Mouse (Mus musculus) inflammation-experienced regulatory T-cells, adult 6 months (primary cell): ENCODE measurements around the gene Fam71e2. TPM values are rescaled to one million over a fixed set of nuclear protein-coding genes. Genes with fewer than 3 reads are reported as not detected.

Source experiments
- ATAC-seq: one replicate; pipeline ENCODE4 v1.8.0; 2017
- polyA plus RNA-seq, 3 experiments: library from polyadenylated mRNA; unstranded; fragments of 100-300 nt; shearing (Covaris generic); gene quantifications; one replicate each; pipeline ENCODE4 v1.2.1; 2017

The Fam71e2 gene
- polyA plus RNA-seq, 3 experiments from 2014 or later, result not detected

GRCm38 (mm10) chr7:4777851-4778637, 6.9 kb upstream of the Fam71e2 start:
- ATAC-seq, result no peak

GRCm38 (mm10) chr7:4776861-4777830, 6.0 kb upstream of the Fam71e2 start:
- ATAC-seq, result peak; percentile 60

GRCm38 (mm10) chr7:4776131-4776530, 5.0 kb upstream of the Fam71e2 start:
- ATAC-seq, result no peak

- no peak for ATAC-seq
Measured at GRCm38 (mm10) chr7:4764946-4765710, 6.0 kb downstream of the Fam71e2 start.

GRCm38 (mm10) chr7:4759670-4760069, 11.4 kb downstream of the Fam71e2 start:
- no peak for ATAC-seq

GRCm38 (mm10) chr7:4752821-4753570, 18.1 kb downstream of the Fam71e2 start, which contains the start of gene Cox6b2:
Gene Cox6b2, minus strand, starts transcription at chr7:4753094.
- peak; percentile 52 for ATAC-seq

DNA sequence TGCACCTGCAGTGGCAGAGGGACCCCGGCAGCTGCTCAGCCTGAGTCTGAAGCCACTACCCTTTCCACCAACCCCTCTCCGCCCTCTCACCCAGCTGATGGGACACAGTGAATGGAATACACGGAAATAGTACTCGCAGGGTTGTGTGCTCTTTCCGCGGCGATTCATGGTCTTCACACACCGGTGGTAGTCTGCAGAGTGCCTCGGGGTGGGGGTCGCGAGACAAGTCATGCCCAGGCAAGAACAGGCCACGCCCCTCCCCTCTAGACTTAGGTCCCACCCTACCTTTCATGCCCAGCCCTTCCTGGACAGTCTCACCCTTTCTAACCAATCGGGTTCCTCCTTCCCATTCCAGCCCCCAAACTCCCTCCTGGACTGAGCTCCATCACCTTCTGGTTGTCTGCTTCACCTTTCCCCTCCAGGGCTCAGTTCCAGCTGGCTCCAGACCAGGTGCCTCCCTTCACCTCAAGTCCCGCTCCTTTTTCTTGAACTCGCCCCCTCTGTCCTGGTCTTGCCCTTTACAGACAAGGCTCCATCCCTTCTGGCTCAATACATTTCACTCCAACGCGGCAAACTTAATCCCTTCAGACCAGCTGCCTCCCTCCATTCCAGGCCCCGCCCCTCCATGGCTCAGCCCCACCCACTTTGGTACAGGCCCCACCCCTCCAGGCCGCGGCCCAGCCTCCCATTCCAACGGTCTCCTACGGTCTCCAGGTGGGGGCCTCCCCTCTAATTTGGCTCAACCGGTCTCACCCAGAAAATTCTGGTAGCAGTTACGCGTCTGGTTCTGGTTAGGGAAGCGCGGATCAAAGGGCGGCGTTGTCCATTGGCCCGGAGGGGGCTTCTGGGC, 18.9 kb downstream of the Fam71e2 start:
- no peak for ATAC-seq

GRCm38 (mm10) chr7:4749169-4749568, 21.9 kb downstream of the Fam71e2 start:
- no peak for ATAC-seq

- ATAC-seq, result no peak
Measured at GRCm38 (mm10) chr7:4748321-4748720, 22.8 kb downstream of the Fam71e2 start.

DNA sequence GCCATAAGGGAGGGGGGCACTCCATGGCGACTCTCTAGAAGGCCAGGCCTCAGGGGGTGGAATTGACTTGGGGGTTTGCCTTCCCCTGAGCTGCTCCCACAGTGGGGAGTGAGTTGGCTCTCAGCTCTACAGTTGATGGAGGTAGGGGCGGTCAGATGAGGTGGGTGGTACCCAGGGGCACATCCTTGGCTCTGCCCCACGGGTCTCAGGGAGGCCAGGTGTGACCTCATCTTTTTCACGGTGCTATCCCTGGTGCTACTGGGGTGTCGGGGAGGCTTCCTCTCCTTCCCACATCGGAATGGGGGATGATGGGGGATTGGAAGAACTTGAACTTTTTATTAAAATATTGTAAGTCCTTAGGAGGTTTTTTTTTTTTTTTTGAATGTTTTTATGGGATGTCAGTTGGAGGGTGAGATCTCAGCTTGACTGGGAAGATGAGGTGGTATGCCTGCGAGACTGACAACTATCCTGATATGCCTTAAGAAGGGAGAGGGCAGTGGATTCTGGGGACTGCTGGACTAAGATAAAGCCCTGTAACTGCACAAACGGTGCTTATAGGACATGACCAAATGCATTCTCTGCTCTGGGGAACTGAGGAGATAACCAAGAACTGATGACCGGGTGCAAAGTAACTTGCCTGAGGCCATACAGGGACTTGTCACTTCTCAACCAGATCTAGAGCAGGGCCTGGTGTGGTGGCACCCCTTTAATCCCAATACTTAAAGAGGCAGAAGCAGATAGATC, 23.8 kb downstream of the Fam71e2 start:
- no peak for ATAC-seq

GRCm38 (mm10) chr7:4746326-4746980, 24.6 kb downstream of the Fam71e2 start:
- ATAC-seq, result no peak

GRCm38 (mm10) chr7:4744886-4745285, 26.2 kb downstream of the Fam71e2 start:
- ATAC-seq, result no peak

- ATAC-seq, result no peak
Measured at GRCm38 (mm10) chr7:4743354-4743753, 27.7 kb downstream of the Fam71e2 start.

- no peak for ATAC-seq
Measured at GRCm38 (mm10) chr7:4742482-4742819, 28.7 kb downstream of the Fam71e2 start.

DNA sequence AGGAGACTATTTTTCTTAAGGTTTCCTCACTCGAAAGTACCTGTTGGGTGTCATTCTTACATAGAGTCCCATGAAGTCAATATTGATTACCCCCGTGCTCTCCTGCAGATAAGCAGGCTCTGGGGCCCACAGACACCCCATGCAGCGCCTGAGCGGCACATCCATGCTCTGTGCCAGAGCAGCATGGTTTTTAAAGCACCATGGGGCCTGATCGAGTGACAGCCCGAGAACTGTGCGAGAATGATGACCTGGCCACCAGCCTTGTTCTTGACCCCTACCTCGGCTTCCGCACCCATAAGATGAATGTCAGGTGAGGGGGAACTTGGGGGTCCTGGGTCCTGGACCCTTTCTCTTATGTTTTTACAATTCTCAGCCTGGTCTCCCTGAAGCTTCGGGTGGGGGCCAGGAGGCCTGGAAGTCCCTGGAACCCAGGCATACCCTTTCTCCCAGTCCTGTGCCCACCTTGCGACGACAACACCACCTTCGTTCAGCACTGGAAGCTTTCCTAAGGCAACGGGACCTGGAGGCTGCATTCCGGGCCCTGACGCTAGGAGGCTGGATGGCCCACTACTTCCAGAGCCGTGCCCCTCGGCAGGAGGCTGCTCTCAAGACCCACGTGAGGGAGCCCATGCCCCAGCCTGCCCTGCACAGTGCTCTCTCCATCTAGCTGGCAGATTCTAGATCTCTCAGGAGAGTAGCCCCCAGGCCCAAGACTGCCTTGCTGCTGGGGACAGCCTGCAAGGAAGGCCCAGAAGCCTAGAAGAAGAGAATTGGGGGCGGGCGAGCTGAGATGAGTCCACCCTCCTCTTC, 29.2 kb downstream of the Fam71e2 start:
- no peak for ATAC-seq

DNA sequence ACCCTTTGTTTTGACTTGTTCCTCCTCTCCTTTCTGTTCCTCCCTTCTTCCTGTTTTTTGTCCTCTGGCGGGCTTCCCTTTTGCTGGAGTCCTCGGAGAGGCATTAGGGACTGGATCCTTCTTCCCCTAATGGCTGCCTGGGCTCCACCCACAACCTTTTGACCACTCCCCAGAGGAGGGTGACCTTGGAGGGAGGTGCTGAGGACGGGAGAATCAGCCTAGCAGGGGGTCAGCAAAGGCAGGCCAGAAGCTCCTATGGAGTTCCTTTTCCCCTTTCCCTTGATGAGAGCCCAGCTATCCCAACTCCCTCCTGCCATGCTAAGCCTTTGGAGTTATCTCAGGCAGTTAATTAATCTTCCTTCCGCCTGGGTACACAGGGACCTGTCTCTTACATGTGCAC, 30.0 kb downstream of the Fam71e2 start:
- ATAC-seq, result no peak

DNA sequence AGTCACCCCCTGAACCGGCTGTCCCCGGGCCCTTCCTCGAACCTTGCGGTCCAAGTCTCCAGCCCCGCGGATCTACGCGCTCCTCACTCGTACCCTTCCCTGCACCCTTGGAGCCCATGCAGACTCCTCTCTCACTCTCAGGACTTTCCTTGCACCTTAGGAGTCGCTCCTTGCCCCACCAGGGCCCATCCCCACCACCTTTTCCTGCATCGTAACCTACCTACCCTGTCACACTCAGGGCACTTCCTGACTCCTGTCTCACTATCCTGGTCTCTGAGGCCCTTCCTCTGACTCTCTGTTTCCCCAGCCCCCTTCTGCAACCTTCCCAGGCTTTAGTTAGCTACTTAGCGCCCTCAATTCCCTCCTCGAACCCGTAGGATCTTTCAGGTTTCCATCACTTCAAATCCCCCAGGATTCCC, 30.8 kb downstream of the Fam71e2 start:
- ATAC-seq, result no peak

GRCm38 (mm10) chr7:4739544-4740275, 31.4 kb downstream of the Fam71e2 start, which contains the start of gene Kmt5c:
Gene Kmt5c, plus strand, starts transcription at chr7:4740115.
- peak; percentile 90 for ATAC-seq
